Mouse (Mus musculus) midbrain, embryonic 16.5 days (tissue): Measurements from ENCODE around the gene Rab6b. TPM values are rescaled to one million over a fixed set of nuclear protein-coding genes. Genes with fewer than 3 reads are reported as not detected.

Experiments used
- ATAC-seq: fragments of 200-750 bp; cut with Nextera tagmentation; 2 replicates; pipeline ENCODE4 v1.8.0; 2017; ENCODE audit warnings: moderate TSS enrichment
- H3K27ac ChIP-seq: fragments of 300-500 bp; sonication (generic); 2 replicates; pipeline ENCODE4 v1.5.1; 2014; ENCODE audit warnings: mild to moderate bottlenecking, low read length, mixed read lengths
- H3K27me3 ChIP-seq: fragments of 300-500 bp; sonication (generic); 2 replicates; pipeline ENCODE4 v1.6.1; 2014; ENCODE audit warnings: low read depth, low read length, mixed read lengths; ENCODE audit not compliant: control insufficient read depth, insufficient read depth
- H3K36me3 ChIP-seq: fragments of 300-500 bp; sonication (generic); 2 replicates; pipeline ENCODE4 v1.6.1; 2014; ENCODE audit warnings: mild to moderate bottlenecking, low read length, moderate library complexity, mixed read lengths; ENCODE audit not compliant: control insufficient read depth, insufficient read depth
- H3K4me1 ChIP-seq: fragments of 300-500 bp; sonication (generic); 2 replicates; pipeline ENCODE4 v1.6.1; 2014; ENCODE audit warnings: mild to moderate bottlenecking, low read length, mixed read lengths; ENCODE audit not compliant: control insufficient read depth, insufficient read depth
- H3K4me2 ChIP-seq: fragments of 300-500 bp; sonication (generic); 2 replicates; pipeline ENCODE4 v1.6.1; 2014; ENCODE audit warnings: mild to moderate bottlenecking, low read length, mixed read lengths
- H3K4me3 ChIP-seq: fragments of 300-500 bp; sonication (generic); 2 replicates; pipeline ENCODE4 v1.5.1; 2014; ENCODE audit warnings: low read depth, mild to moderate bottlenecking, low read length, moderate library complexity, mixed read lengths
- H3K9ac ChIP-seq: fragments of 300-500 bp; sonication (generic); 2 replicates; pipeline ENCODE4 v1.6.1; 2014; ENCODE audit warnings: low read depth, low read length, mixed read lengths
- H3K9me3 ChIP-seq: fragments of 300-500 bp; sonication (generic); replicated peaks from 2 replicates; pipeline ENCODE4 v1.6.1; 2014; ENCODE audit warnings: mild to moderate bottlenecking, low read length, mixed read lengths; ENCODE audit not compliant: control insufficient read depth, poor library complexity, severe bottlenecking
- WGBS: fragments of 180-500 bp; shearing (Covaris S2); extraction: QIAGEN DNeasy Blood & Tissue Kit; methylation state at CpG from one replicate; pipeline ENCODE4 v1.1.7; 2014; 5-methylcytosine and 5-hydroxymethylcytosine counted together
- polyA plus RNA-seq: library from polyadenylated mRNA; unstranded; fragments of >200 nt; fragmentation: Nextera tagmentation; extraction: Ambion mirVana; gene quantifications from 2 replicates; pipeline ENCODE4 v1.2.1, GENCODE M21; 2015

Gene Rab6b
- polyA plus RNA-seq, 1 experiment from 2014 or later: 126 TPM

GRCm38 (mm10) chr9:103214281-103214680, 102.7 kb downstream of the Rab6b start:
- Histone ChIP-seq H3K4me1 (no peaks in the 10 kb centered on the region), H3K4me3 (no peak overlapping the region), H3K36me3 (no peaks in the 10 kb centered on the region), H3K27ac (no peak overlapping the region), H3K27me3 (no peaks in the 10 kb centered on the region), H3K9me3 (no peaks in the 10 kb centered on the region), H3K9ac (no peak overlapping the region), H3K4me2 (no peak overlapping the region)
- WGBS: 84% methylated on average over 6 of the region's 6 CpGs
- no peak for ATAC-seq

DNA sequence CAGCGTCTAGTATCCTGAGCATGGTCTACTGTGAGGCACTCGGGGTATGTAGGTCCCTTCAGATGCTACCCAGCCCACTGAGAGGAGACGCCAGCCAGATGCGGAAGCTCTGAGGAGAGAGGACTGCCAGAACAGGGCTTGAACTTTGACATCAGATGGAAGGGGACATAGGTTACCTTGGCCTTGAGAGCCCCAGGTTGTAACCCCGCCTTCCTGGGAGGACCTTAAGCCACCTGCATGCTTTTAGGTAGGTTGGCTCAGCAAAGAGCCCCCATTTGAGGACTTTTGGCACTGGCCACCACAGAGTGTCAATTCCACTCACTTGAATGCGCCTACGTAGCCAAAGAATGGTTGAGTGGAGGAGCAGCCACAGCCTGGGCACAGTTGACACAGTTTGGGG, 113.1 kb downstream of the Rab6b start:
- no peak overlapping the region for H3K9ac ChIP-seq
- 95% methylated on average over 7 of the region's 7 CpGs for WGBS
- no peaks in the 10 kb centered on the region for H3K36me3 ChIP-seq
- no peaks in the 10 kb centered on the region for H3K27me3 ChIP-seq
- no peak overlapping the region for H3K4me3 ChIP-seq
- H3K27ac ChIP-seq: no peak overlapping the region
- no peaks in the 10 kb centered on the region for H3K4me1 ChIP-seq
- no peak overlapping the region for H3K4me2 ChIP-seq
- no peaks in the 10 kb centered on the region for H3K9me3 ChIP-seq
- no peak for ATAC-seq

GRCm38 (mm10) chr9:103225464-103225863, 113.9 kb downstream of the Rab6b start:
- 77% methylated on average over 3 of the region's 3 CpGs for WGBS
- Histone ChIP-seq H3K9ac (no peak overlapping the region), H3K4me2 (no peak overlapping the region), H3K27me3 (no peaks in the 10 kb centered on the region), H3K36me3 (no peaks in the 10 kb centered on the region), H3K9me3 (no peaks in the 10 kb centered on the region), H3K4me3 (no peak overlapping the region), H3K4me1 (peaks cover 2% of the 10 kb centered on the region; the same call in 1 of the 2 replicates), H3K27ac (no peak overlapping the region)
- no peak for ATAC-seq

DNA sequence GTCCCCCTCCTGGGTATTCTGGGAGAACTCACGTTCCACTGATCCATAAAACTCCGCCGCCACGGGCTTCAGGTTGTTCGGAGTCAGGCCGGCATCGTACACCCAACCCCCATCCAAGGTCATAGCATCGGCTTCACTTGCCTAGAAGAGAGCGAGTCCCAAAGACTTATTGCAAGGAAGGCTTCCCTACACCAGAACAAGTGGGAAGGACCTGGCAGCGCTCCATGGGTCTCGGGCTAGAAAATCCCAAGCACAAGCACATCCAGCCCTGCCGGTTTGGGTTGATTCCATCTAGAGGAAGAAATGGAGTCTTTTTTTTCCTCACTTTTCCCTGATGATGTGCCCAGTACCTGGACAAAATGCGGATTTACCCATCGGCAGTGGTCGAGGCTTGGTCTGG, 115.2 kb downstream of the Rab6b start:
- ATAC-seq: no peak
- Histone ChIP-seq H3K27me3 (no peaks in the 10 kb centered on the region), H3K9ac (no peak overlapping the region), H3K4me1 (peaks cover 3% of the 10 kb centered on the region; the same call in 1 of the 2 replicates), H3K36me3 (no peaks in the 10 kb centered on the region), H3K4me2 (no peak overlapping the region), H3K9me3 (no peaks in the 10 kb centered on the region), H3K4me3 (no peak overlapping the region), H3K27ac (no peak overlapping the region)
- 93% methylated on average over 15 of the region's 15 CpGs for WGBS

DNA sequence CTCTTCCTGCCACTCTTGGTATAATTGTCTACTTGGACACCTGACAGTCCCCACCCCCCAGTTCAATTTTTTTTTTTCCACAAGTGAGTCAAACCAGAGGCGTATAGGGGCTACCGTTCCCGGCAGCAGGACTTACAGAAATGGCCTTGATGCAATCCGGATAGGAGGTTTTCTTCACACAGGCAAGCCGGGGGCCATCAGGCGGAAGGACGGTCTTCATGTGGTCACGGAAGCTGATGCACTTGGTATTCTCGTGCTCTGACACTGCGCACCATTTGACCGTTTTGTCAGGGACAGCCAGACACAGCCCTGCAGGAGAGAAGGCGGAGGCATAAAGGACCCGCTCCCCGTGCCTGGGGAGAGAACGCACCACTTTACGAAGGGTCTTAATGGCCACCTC, 116.2 kb downstream of the Rab6b start:
- WGBS: 90% methylated on average over 16 of the region's 16 CpGs

GRCm38 (mm10) chr9:103228370-103229003, 116.9 kb downstream of the Rab6b start:
- Histone ChIP-seq H3K9ac (no peak overlapping the region), H3K4me3 (no peak overlapping the region), H3K27me3 (no peaks in the 10 kb centered on the region), H3K4me2 (no peak overlapping the region), H3K36me3 (no peaks in the 10 kb centered on the region), H3K4me1 (peaks cover 3% of the 10 kb centered on the region; the same call in 1 of the 2 replicates), H3K9me3 (no peaks in the 10 kb centered on the region), H3K27ac (no peak overlapping the region)
- 89% methylated on average over 13 of the region's 13 CpGs for WGBS
- no peak for ATAC-seq

More for the DNA sequence above, 116.2 kb downstream of the Rab6b start:
- Histone ChIP-seq H3K27me3 (no peaks in the 10 kb centered on the region), H3K4me3 (no peak overlapping the region), H3K9me3 (no peaks in the 10 kb centered on the region), H3K4me2 (no peak overlapping the region), H3K9ac (no peak overlapping the region), H3K4me1 (peaks cover 3% of the 10 kb centered on the region; the same call in 1 of the 2 replicates), H3K36me3 (no peaks in the 10 kb centered on the region), H3K27ac (no peak overlapping the region)
- no peak for ATAC-seq

DNA sequence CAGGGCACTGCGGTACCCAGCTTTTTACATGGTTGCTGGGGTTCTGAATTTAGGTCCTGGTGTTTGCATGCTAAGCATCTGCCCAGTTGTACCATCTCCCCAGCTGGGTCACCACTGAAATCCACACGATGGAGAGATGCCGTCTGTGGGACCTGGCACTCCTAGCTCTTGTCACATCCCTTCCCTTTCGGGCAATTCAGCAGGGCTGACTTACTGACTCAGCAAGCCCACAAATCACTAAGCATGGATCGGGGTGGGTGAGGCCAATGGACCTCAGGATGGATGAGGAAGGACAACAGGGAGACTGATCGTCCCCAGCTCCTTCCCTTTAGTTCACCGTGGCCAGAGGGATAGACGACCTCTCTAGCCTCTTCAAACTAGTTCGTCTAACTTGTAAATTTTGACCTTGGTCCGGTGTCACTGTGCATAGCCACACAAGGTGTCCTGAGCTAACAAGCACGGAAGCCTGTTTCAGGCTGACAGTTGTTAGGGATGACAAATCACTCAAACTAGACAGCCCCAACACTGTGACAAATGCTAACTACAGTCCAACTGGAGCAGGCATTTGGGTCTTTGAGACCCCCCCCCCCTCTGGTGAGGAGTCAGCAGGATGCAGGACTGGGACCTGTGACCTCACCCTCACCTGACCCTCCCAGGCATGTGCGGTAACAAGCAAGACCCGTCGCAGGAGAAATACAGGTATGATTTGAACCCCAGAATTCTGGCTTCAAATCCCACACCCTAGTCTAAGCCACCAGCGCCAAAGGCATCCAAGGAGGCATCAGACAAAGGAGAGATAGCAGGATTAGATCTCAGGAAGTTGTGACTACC, 117.7 kb downstream of the Rab6b start:
- H3K4me2 ChIP-seq: no peak overlapping the region

GRCm38 (mm10) chr9:103230151-103230951, 118.8 kb downstream of the Rab6b start, which contains the start of the genes Gm20425 and Trf:
Gene Gm20425 (minus strand): TSS chr9:103230307.
Gene Trf (minus strand): TSS chr9:103230444.
- WGBS: 55% methylated on average over 29 of the region's 29 CpGs
- no peaks in the 10 kb centered on the region for H3K27me3 ChIP-seq
- no peaks in the 10 kb centered on the region for H3K9me3 ChIP-seq
- H3K36me3 ChIP-seq: no peaks in the 10 kb centered on the region
- peak within 1 kb of the TSS; percentile 35 for H3K4me2 ChIP-seq
- peak within 1 kb of the TSS; percentile 12; the same call in 1 of the 2 replicates for H3K4me3 ChIP-seq
- H3K4me1 ChIP-seq: peaks cover 3% of the 10 kb centered on the region; the same call in 1 of the 2 replicates
- ATAC-seq: peak; percentile 48
- H3K27ac ChIP-seq: peak within 1 kb of the TSS; percentile 28
- peak within 1 kb of the TSS; percentile 30; the same call in 1 of the 2 replicates for H3K9ac ChIP-seq

More for the DNA sequence above, 117.7 kb downstream of the Rab6b start:
- WGBS: 87% methylated on average over 15 of the region's 15 CpGs
- H3K9me3 ChIP-seq: no peaks in the 10 kb centered on the region
- H3K27ac ChIP-seq: no peak overlapping the region
- no peak overlapping the region for H3K9ac ChIP-seq
- no peak for ATAC-seq
- H3K27me3 ChIP-seq: no peaks in the 10 kb centered on the region
- peaks cover 3% of the 10 kb centered on the region; the same call in 1 of the 2 replicates for H3K4me1 ChIP-seq
- no peak overlapping the region for H3K4me3 ChIP-seq
- H3K36me3 ChIP-seq: no peaks in the 10 kb centered on the region
